Mouse (Mus musculus): ENCODE measurements around the gene Glt8d1. TPM values are rescaled to one million over a fixed set of nuclear protein-coding genes. Genes with fewer than 3 reads are reported as not detected.

Glt8d1 gene
- total and polyA plus RNA-seq, 2 experiments from 2014 or later, result 39.2 to 49.6 TPM

GRCm38 (mm10) chr14:30996417-30996816, 4.8 kb upstream of the Glt8d1 start:
- no peak overlapping the region for H3K27ac ChIP-seq (ENCODE audit: low read depth, low read length)
- no peak overlapping the region for H3K4me2 ChIP-seq (ENCODE audit: low read depth, low read length, poor library complexity, severe bottlenecking)
- no peak overlapping the region for H3K9ac ChIP-seq (replicated peaks; ENCODE audit: low read length, poor library complexity, severe bottlenecking)
- H3K9me3 ChIP-seq (ENCODE audit: low read length), result no peaks in the 10 kb centered on the region
- no peaks in the 10 kb centered on the region for H3K4me1 ChIP-seq (ENCODE audit: insufficient read depth, low read length)
- H3K27me3 ChIP-seq (ENCODE audit: insufficient read depth, low read length), result no peaks in the 10 kb centered on the region
- no peak for ATAC-seq (ENCODE audit: low FRiP score)
- no peak overlapping the region for H3K4me3 ChIP-seq (ENCODE audit: low read depth, low read length)
- DNase-seq (ENCODE audit: low spot score), result no peak
- H3K36me3 ChIP-seq (ENCODE audit: insufficient read depth, low read length), result no peaks in the 10 kb centered on the region
- TF ChIP-seq CTCF (IDR thresholded peaks at IDR 0.05), result no peak

GRCm38 (mm10) chr14:31000356-31000755, 844 bp upstream of the Glt8d1 start:
- 67% methylated on average over 10 of the region's 10 CpGs for WGBS
- H3K4me3 ChIP-seq (ENCODE audit: low read depth, low read length), result peak overlapping the region; percentile 79
- H3K36me3 ChIP-seq (ENCODE audit: insufficient read depth, low read length), result no peaks in the 10 kb centered on the region
- no peaks in the 10 kb centered on the region for H3K27me3 ChIP-seq (ENCODE audit: insufficient read depth, low read length)
- ATAC-seq (ENCODE audit: low FRiP score) (no peak), DNase-seq (ENCODE audit: low spot score) (no peak)
- H3K9ac ChIP-seq (replicated peaks; ENCODE audit: low read length, poor library complexity, severe bottlenecking), result peak overlapping the region; percentile 83; the same call in 1 of the 2 replicates
- peak overlapping the region; percentile 53 for H3K4me2 ChIP-seq (ENCODE audit: low read depth, low read length, poor library complexity, severe bottlenecking)
- TF ChIP-seq CTCF (IDR thresholded peaks at IDR 0.05), result no peak
- H3K9me3 ChIP-seq (ENCODE audit: low read length), result no peaks in the 10 kb centered on the region
- 0 out of 2 replicates have a peak, but pooled peaks cover 3% of the 10 kb centered on the region for H3K4me1 ChIP-seq (ENCODE audit: insufficient read depth, low read length)
- no peak overlapping the region for H3K27ac ChIP-seq (ENCODE audit: low read depth, low read length)

GRCm38 (mm10) chr14:31000816-31001306, 339 bp upstream of the Glt8d1 start:
- Histone ChIP-seq H3K4me3 (ENCODE audit: low read depth, low read length) (peak overlapping the region; percentile 79), H3K4me2 (ENCODE audit: low read depth, low read length, poor library complexity, severe bottlenecking) (peak overlapping the region; percentile 53), H3K27ac (ENCODE audit: low read depth, low read length) (peak overlapping the region; percentile 86), H3K9ac (replicated peaks; ENCODE audit: low read length, poor library complexity, severe bottlenecking) (peak overlapping the region; percentile 83), H3K36me3 (ENCODE audit: insufficient read depth, low read length) (no peaks in the 10 kb centered on the region), H3K4me1 (ENCODE audit: insufficient read depth, low read length) (0 out of 2 replicates have a peak, but pooled peaks cover 3% of the 10 kb centered on the region), H3K9me3 (ENCODE audit: low read length) (no peaks in the 10 kb centered on the region), H3K27me3 (ENCODE audit: insufficient read depth, low read length) (no peaks in the 10 kb centered on the region)
- no peak for ATAC-seq (ENCODE audit: low FRiP score)
- under 1% methylated on average over 21 of the region's 21 CpGs for WGBS
- DNase-seq (ENCODE audit: low spot score), result peak; percentile 14
- no peak for TF ChIP-seq CTCF (IDR thresholded peaks at IDR 0.05)

- TF ChIP-seq CTCF (IDR thresholded peaks at IDR 0.05), result no peak
- Histone ChIP-seq H3K36me3 (ENCODE audit: insufficient read depth, low read length) (peaks cover 17% of the 10 kb centered on the region), H3K27me3 (ENCODE audit: insufficient read depth, low read length) (no peaks in the 10 kb centered on the region), H3K4me3 (ENCODE audit: low read depth, low read length) (no peak overlapping the region), H3K4me1 (ENCODE audit: insufficient read depth, low read length) (0 out of 2 replicates have a peak, but pooled peaks cover 3% of the 10 kb centered on the region), H3K27ac (ENCODE audit: low read depth, low read length) (no peak overlapping the region), H3K4me2 (ENCODE audit: low read depth, low read length, poor library complexity, severe bottlenecking) (no peak overlapping the region), H3K9ac (replicated peaks; ENCODE audit: low read length, poor library complexity, severe bottlenecking) (no peak overlapping the region), H3K9me3 (ENCODE audit: low read length) (no peaks in the 10 kb centered on the region)
- ATAC-seq (ENCODE audit: low FRiP score) (no peak), DNase-seq (ENCODE audit: low spot score) (no peak)
- WGBS, result 97% methylated on average over 2 of the region's 2 CpGs
Measured at GRCm38 (mm10) chr14:31004527-31004926, 3.3 kb downstream of the Glt8d1 start.

- Histone ChIP-seq H3K4me1 (ENCODE audit: insufficient read depth, low read length) (0 out of 2 replicates have a peak, but pooled peaks cover 3% of the 10 kb centered on the region), H3K27me3 (ENCODE audit: insufficient read depth, low read length) (no peaks in the 10 kb centered on the region), H3K4me2 (ENCODE audit: low read depth, low read length, poor library complexity, severe bottlenecking) (no peak overlapping the region), H3K9me3 (ENCODE audit: low read length) (no peaks in the 10 kb centered on the region), H3K9ac (replicated peaks; ENCODE audit: low read length, poor library complexity, severe bottlenecking) (no peak overlapping the region), H3K4me3 (ENCODE audit: low read depth, low read length) (no peak overlapping the region), H3K27ac (ENCODE audit: low read depth, low read length) (no peak overlapping the region), H3K36me3 (ENCODE audit: insufficient read depth, low read length) (peaks cover 38% of the 10 kb centered on the region)
- TF ChIP-seq CTCF (IDR thresholded peaks at IDR 0.05), result no peak
- DNase-seq (ENCODE audit: low spot score), result no peak
- ATAC-seq (ENCODE audit: low FRiP score), result no peak
- 86% methylated on average over 5 of the region's 5 CpGs for WGBS
Measured at GRCm38 (mm10) chr14:31006779-31007178, 5.6 kb downstream of the Glt8d1 start.

GRCm38 (mm10) chr14:31011588-31011987, 10.4 kb downstream of the Glt8d1 start:
- Histone ChIP-seq H3K9me3 (ENCODE audit: low read length) (no peaks in the 10 kb centered on the region), H3K27me3 (ENCODE audit: insufficient read depth, low read length) (no peaks in the 10 kb centered on the region), H3K9ac (replicated peaks; ENCODE audit: low read length, poor library complexity, severe bottlenecking) (no peak overlapping the region), H3K36me3 (ENCODE audit: insufficient read depth, low read length) (peaks cover 75% of the 10 kb centered on the region), H3K27ac (ENCODE audit: low read depth, low read length) (no peak overlapping the region), H3K4me1 (ENCODE audit: insufficient read depth, low read length) (no peaks in the 10 kb centered on the region), H3K4me3 (ENCODE audit: low read depth, low read length) (no peak overlapping the region), H3K4me2 (ENCODE audit: low read depth, low read length, poor library complexity, severe bottlenecking) (no peak overlapping the region)
- ATAC-seq (ENCODE audit: low FRiP score) (no peak), DNase-seq (ENCODE audit: low spot score) (no peak)
- no peak for TF ChIP-seq CTCF (IDR thresholded peaks at IDR 0.05)
- 96% methylated on average over 3 of the region's 3 CpGs for WGBS
